Mouse (Mus musculus) embryonic fibroblast, embryonic 13.5 days (primary cell): ENCODE data around the gene Trpv4. TPM values are rescaled to one million over a fixed set of nuclear protein-coding genes. Genes with fewer than 3 reads are reported as not detected.
A peak's percentile ranks its signal among the peaks of the same experiment; 100 is the strongest.

Experiments
- H3K27ac ChIP-seq: 2 replicates; pipeline ENCODE4 v1.5.1; 2012; ENCODE audit warnings: low read length, control low read depth, inconsistent platforms; ENCODE audit not compliant: insufficient read depth
- H3K4me1 ChIP-seq: 2 replicates; pipeline ENCODE4 v1.6.1; 2011; ENCODE audit warnings: low read length; ENCODE audit not compliant: control insufficient read depth, insufficient read depth
- H3K4me3 ChIP-seq: 2 replicates; pipeline ENCODE4 v1.5.1; 2011; ENCODE audit warnings: mild to moderate bottlenecking, control low read depth, low read length; ENCODE audit not compliant: insufficient read depth
- CTCF ChIP-seq: IDR thresholded peaks from 2 replicates; pipeline ENCODE4 v1.5.1; 2011; ENCODE audit warnings: mild to moderate bottlenecking, control low read depth, low read length, moderate library complexity, borderline replicate concordance; ENCODE audit not compliant: insufficient read depth
- POLR2A ChIP-seq: IDR thresholded peaks from 2 replicates; pipeline ENCODE4 v1.6.1; 2011; ENCODE audit warnings: low read depth, mild to moderate bottlenecking, control low read depth, low read length, moderate library complexity
- polyA plus RNA-seq: library from polyadenylated mRNA; stranded (reverse); fragments of >200 nt; gene quantifications from 2 replicates; pipeline ENCODE4 v1.2.4, GENCODE M21; 2011; ENCODE audit warnings: low read depth; ENCODE audit not compliant: missing spikeins, insufficient read length

Gene Trpv4
- 1.1 and 2.0 TPM in 2 replicates for polyA plus RNA-seq

DNA sequence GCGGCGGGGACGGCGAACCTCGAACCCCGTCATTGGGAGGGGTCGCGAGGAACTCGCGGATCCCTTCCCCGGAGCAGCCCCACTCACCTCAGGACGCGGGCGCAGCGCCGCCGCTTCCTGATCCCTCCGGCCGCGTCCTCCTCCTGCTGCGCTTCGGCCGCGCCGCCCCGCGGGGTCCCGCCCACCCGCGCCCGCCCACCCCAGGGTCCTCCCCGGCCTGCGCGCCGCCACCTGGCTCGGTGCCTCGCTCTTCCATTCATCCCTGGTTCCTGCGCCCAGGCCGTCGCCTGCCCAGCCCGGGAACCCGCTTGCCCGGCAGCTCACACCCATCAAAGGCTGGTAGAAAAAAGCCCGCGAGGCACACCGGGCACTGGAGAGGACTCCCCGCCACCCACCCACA lies at the start of gene Trpv4:
Gene Trpv4, minus strand, starts transcription at position 167 of the 400 bp plus-strand sequence.
- Histone ChIP-seq H3K4me1 (no peaks in the 10 kb centered on the region), H3K4me3 (peak within 1 kb of the TSS; percentile 41), H3K27ac (no peak within 1 kb of the TSS)
- TF ChIP-seq CTCF (no peak), POLR2A (peak; percentile 46; the same call in 1 of the 2 replicates)

DNA sequence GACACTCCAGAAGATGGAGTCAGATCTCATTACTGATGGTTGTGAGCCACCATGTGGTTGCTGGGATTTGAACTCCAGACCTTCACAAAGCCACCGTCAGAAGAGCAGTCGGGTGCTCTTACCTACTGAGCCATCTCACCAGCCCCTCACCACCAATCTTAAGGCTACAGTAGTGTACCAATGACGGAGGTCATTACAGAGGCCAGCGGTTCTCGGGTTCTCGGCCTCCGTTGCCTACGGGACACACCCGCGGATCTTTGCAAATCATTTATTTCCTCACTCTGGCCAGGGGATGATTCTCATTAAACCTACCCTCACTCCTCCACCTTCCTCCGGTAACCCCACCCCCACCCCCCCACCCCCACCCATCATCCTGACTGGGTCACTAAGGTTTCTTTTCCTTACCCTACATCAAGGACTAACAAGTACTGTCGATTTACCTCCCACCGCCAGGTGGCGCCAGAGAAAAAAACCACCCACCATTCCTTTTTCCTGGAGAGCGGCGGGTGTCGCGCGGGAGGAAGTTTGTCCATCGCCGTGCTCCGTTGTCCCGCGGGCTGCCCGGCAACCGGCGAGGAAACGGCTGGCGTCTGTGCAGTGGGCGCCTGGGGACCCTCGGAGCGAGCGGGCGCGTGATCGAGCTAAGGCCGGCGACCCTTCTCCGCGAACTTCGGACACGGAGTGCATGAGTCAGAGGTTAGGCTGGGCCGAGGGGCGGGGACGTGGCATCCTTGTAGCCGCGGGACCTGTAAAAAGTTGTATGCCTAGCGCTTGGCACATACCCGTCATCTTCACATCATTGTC lies 49.2 kb upstream of the Trpv4 start, which contains the start of gene Tchp:
Gene Tchp, plus strand, starts transcription at position 496 of the 804 bp plus-strand sequence.
- Histone ChIP-seq H3K4me1 (0 out of 2 replicates have a peak, but pooled peaks cover 5% of the 10 kb centered on the region), H3K4me3 (peak within 1 kb of the TSS; percentile 97), H3K27ac (no peak within 1 kb of the TSS)
- TF ChIP-seq CTCF, result 0 out of 2 replicates have a peak, but pooled peaks have one; percentile 24
- TF ChIP-seq POLR2A, result peak; percentile 71

DNA sequence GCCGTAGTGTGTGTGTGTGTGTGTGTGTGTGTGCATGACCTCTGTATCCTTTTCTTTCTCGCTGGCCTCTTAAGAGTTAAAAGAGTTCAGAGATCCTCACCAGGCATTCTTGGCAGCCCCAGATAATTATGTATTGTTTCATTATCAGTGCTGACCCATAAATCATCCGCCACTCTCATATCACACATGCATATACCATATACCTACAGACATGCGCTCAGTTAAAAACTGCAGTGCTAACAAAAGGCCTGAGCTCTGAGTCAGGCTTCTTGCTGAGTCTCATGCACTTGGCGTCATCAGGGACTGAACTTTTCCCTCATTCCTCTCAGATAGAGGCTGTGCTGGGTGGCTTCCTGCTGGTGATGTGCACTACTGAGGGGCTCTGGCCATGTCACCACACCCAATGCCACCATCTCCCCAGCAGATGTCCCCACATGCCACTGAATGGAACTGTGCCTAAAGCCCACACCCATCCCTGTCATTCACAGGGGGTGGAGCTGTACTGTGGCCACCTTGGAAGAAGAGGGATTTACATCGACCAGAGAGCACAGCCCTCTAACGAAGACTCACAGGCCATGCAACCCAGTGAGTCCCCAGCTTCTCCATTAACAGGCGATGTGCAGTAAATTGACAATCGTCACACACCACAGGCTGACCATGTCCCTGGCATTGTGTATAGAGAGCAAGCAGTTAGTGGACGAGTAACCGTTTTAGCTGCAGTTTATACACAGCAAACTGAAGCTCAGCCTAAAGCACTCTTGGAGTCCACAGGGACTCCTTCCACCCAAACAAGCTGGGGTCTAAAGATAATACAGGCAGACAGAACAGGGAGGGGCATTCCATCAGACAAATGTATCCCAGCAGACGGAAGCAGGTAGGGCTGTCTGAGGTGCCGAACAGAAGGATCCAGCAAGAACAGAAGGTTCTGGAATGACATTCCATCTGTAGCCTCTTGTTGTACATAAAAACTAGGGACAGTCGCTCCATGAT lies 44.5 kb upstream of the Trpv4 start:
- no peak overlapping the region for H3K4me3 ChIP-seq
- H3K27ac ChIP-seq, result no peak overlapping the region
- no peaks in the 10 kb centered on the region for H3K4me1 ChIP-seq
- peak; percentile 57; the same call in 1 of the 2 replicates for TF ChIP-seq CTCF
- TF ChIP-seq POLR2A, result no peak

DNA sequence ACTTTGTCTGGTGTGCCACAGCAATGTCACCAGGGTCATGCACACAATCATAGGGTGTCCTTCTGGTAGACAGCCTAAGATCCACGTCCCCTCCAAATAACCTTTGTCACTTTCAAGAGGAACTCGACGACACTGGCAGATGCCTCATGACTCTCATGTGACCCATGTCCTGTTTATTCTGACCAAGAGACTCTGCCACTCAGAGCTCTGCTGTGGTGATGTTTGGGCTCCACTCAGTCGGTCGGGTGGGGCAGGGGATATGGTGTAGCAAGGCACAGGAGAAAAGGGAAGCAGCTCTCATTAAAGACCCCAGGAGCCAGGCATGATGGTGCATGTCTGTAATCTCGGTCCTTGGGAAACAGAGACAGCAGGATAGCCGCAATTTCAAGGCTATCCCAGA lies 40.8 kb upstream of the Trpv4 start:
- Histone ChIP-seq H3K4me1 (no peaks in the 10 kb centered on the region), H3K4me3 (no peak overlapping the region), H3K27ac (no peak overlapping the region)
- TF ChIP-seq POLR2A (no peak), CTCF (no peak)

DNA sequence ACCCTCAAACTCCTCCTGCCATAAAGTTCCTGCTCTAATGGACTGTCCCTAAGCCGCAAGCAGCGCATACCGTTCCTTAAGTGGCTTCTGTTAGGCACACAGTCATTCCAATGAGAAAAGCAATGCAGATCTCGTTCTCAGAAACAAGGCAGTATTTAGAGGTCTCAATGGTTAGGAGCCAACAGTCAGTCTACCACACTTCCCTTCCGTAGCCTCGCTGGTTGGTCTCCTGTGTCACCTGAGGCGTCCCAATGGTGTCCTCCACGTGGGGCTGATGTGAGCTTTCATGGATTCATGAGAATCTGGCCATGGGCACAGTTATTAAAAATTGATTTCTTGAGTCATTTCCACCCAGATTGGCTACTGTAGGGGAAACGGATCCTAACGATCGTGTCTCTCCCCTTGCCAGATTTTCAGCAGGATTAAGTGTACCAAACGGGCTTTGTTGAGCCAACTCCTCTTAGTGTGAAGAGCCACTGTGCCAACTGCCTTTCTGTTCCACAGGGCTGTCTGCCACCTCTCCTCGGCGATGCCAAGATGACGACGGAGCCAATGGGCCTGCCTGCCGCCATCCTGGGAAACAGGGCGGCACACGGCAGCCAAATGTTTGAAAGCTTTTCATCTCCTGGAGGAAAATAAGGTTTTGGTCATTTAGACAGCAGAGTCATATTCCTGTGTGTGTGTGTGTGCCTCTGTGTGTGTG lies 40.0 kb upstream of the Trpv4 start:
- H3K4me3 ChIP-seq, result no peak overlapping the region
- TF ChIP-seq CTCF (no peak), POLR2A (no peak)
- no peak overlapping the region for H3K27ac ChIP-seq
- no peaks in the 10 kb centered on the region for H3K4me1 ChIP-seq

DNA sequence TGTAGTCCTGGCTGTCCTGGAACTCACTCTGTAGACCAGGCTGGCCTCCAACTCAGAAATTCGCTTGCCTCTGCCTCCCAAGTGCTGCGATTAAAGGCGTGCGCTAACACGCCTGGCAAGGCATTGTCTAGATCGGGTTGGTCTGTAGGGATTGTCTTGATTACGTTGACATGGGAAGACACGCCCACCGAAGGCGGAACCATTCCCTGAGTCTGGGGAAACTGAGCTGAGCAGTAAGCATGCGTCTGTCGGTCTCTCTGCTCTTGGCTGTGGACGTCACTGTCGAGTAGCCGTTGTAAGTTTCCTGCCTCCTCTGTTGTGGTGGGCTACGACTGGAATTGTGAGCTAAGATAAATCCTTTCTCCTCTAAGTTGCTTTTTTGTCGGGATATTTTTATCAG lies 38.7 kb upstream of the Trpv4 start:
- Histone ChIP-seq H3K27ac (no peak overlapping the region), H3K4me3 (no peak overlapping the region), H3K4me1 (no peaks in the 10 kb centered on the region)
- no peak for TF ChIP-seq CTCF
- no peak for TF ChIP-seq POLR2A

DNA sequence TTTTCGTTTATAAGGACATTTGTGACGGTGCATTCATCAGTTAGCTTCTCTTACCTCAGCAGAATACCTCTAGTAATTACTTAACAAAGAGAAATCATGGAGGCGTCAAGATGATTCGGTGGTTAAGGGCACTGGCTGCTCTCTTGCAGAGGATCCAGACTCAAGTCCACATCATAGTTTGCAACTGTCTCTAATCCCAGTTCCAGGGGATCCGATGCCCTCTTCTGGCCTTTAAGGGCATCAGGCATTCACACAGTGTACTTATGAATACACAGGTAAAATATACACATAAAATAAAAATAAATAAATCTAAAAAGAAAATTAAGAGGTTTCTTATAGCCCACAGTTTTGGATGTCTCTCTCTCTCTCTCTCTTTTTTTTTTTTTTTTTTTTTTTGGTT lies 37.6 kb upstream of the Trpv4 start:
- TF ChIP-seq CTCF, result no peak
- no peak for TF ChIP-seq POLR2A
- no peak overlapping the region for H3K4me3 ChIP-seq
- H3K4me1 ChIP-seq, result no peaks in the 10 kb centered on the region
- H3K27ac ChIP-seq, result no peak overlapping the region

DNA sequence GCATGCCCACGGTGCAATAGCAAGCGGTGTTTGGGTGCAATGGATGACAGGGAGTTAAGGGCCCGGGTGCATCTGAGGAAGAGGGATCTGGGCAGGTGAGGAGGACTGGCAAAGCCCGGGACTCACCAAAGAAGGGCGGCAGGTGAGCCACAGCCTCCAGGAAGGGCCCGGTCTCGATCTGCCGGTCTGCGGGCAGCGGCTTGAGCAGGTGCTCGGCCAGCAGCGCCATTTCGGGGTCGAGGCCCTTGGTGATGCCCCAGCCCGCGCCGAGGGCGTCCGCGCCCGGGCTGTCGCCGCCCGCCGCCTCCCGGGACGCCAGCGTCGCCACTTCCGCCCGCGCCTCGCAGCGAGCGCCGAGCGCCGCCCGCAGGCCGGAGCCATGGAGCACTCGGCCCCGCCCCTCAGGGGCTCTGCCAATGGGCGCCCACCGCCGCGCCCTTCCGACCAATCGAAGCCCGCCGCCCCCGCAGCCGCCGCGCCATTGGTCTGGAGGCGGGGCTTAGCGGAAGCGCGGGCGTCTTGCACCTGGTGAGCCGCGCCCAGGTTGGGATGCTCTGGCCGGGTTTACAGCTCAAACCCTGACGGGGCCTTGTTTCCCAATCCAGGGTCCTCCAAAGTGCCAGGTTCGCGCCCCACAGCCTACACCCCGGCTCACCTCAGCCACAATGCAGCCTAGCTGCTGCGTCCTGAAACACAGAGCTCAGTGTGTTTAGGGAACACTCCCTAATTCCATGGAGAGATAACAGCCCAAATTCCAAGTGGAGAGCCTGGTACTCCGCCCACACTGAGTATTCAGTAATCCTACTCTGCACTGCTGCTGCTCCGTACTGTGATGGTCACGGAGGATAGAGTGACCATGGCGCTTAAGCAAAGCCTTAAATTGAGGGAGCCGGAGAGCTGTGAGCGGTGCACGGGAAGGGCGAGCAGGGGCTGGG lies 32.7 kb upstream of the Trpv4 start, which contains the start of gene Gltp:
Gene Gltp, minus strand, starts transcription at position 352 of the 935 bp plus-strand sequence.
- Histone ChIP-seq H3K27ac (no peak within 1 kb of the TSS), H3K4me1 (no peaks in the 10 kb centered on the region), H3K4me3 (peak within 1 kb of the TSS; percentile 67)
- TF ChIP-seq POLR2A, result peak; percentile 61
- no peak for TF ChIP-seq CTCF
